Mouse (Mus musculus) ES-E14 (cell line): ENCODE data around the gene Dyrk2. TPM values are rescaled to one million over a fixed set of nuclear protein-coding genes. Genes with fewer than 3 reads are reported as not detected.

ENCODE experiments used
- DNase-seq: peaks from one replicate; pipeline ENCODE4 v3.0.0-alpha.2; 2013; ENCODE audit warnings: low read depth, low spot score
- H3K27ac ChIP-seq: 2 replicates; pipeline ENCODE4 v1.5.1; 2012; ENCODE audit warnings: low read depth, mild to moderate bottlenecking, low read length, moderate library complexity, mixed read lengths; ENCODE audit not compliant: poor library complexity, insufficient read depth, severe bottlenecking
- H3K36me3 ChIP-seq: 2 replicates; pipeline ENCODE4 v1.6.1; 2012; ENCODE audit warnings: mild to moderate bottlenecking, low read length, moderate library complexity, mixed read lengths; ENCODE audit not compliant: control insufficient read depth, poor library complexity, insufficient read depth, severe bottlenecking
- H3K4me1 ChIP-seq, 2 experiments: fragments of 150-350 bp in 1 of 2; sonication (generic) in 1 of 2; 2 replicates each; pipeline ENCODE4 v1.6.1; 2012; ENCODE audit warnings: low read length in 2 of 2, mild to moderate bottlenecking in 1 of 2, mixed read lengths in 1 of 2; ENCODE audit not compliant: control insufficient read depth in 2 of 2, insufficient read depth in 2 of 2, poor library complexity in 1 of 2
- H3K4me3 ChIP-seq, 2 experiments: fragments of 150-350 bp in 1 of 2; sonication (generic) in 1 of 2; 2 replicates each; pipeline ENCODE4 v1.5.1; 2012; ENCODE audit warnings: low read length in 2 of 2, low read depth in 1 of 2, mild to moderate bottlenecking in 1 of 2, mixed read lengths in 1 of 2; ENCODE audit not compliant: insufficient read depth in 1 of 2, poor library complexity in 1 of 2, severe bottlenecking in 1 of 2
- H3K9ac ChIP-seq: 2 replicates; pipeline ENCODE4 v1.6.1; 2012; ENCODE audit warnings: low read depth, mild to moderate bottlenecking, low read length, mixed read lengths; ENCODE audit not compliant: poor library complexity, insufficient read depth, severe bottlenecking
- H3K9me3 ChIP-seq: fragments of 150-350 bp; sonication (generic); 2 replicates; pipeline ENCODE4 v1.6.1; 2012; ENCODE audit warnings: low read depth, mild to moderate bottlenecking, low read length; ENCODE audit not compliant: control insufficient read depth, insufficient read depth
- CHD2 ChIP-seq: IDR thresholded peaks from 2 replicates; pipeline ENCODE4 v1.6.1; 2014; ENCODE audit warnings: mild to moderate bottlenecking, low read depth, low read length, inconsistent platforms
- HCFC1 ChIP-seq: IDR thresholded peaks from 2 replicates; pipeline ENCODE4 v1.6.1; 2012; ENCODE audit warnings: low read length, inconsistent platforms, borderline replicate concordance; ENCODE audit not compliant: insufficient read depth
- MAFK ChIP-seq: IDR thresholded peaks from 2 replicates; pipeline ENCODE4 v1.6.1; 2014; ENCODE audit warnings: mild to moderate bottlenecking, low read depth, low read length, inconsistent platforms; ENCODE audit not compliant: insufficient read depth
- ZC3H11A ChIP-seq: IDR thresholded peaks from 2 replicates; pipeline ENCODE4 v1.6.1; 2012; ENCODE audit warnings: low read depth, mild to moderate bottlenecking, inconsistent platforms, low read length, borderline replicate concordance
- ZNF384 ChIP-seq: IDR thresholded peaks from 2 replicates; pipeline ENCODE4 v1.6.1; 2012; ENCODE audit warnings: low read depth, low read length, inconsistent platforms
- in situ Hi-C, 2 experiments: fragments of 600-800 bp; cut with MboI; formaldehyde crosslinking; loops; one replicate each; pipeline ENCODE4 v1.15.1; 2025; ENCODE audit warnings: low sequenced_read_pairs in 2 of 2, inconsistent platforms in 1 of 2; ENCODE audit not compliant: unreplicated experiment in 2 of 2
- total RNA-seq: library from RNA; depleted of rRNA; stranded (reverse); fragments of 300-350 nt; gene quantifications from 2 replicates; pipeline ENCODE4 v1.2.3, GENCODE M21; 2012

Dyrk2 gene
- total RNA-seq, 1 experiment = 12.1 TPM

GRCm38 (mm10) chr10:118824830-118825229 lies 45.2 kb downstream of the Dyrk2 start:
- no peak overlapping the region for H3K9ac ChIP-seq
- no peak overlapping the region for H3K27ac ChIP-seq
- no peak for DNase-seq
- H3K4me3 ChIP-seq = no peak overlapping the region
- no peaks in the 10 kb centered on the region for H3K4me1 ChIP-seq
- TF ChIP-seq HCFC1 (no peak), ZNF384 (no peak), MAFK (no peak), ZC3H11A (no peak), CHD2 (no peak)
- in situ Hi-C loops = no loop called here
- no peaks in the 10 kb centered on the region for H3K9me3 ChIP-seq
- H3K36me3 ChIP-seq = no peaks in the 10 kb centered on the region

- Histone ChIP-seq H3K36me3 (no peaks in the 10 kb centered on the region), H3K27ac (no peak overlapping the region), H3K9ac (no peak overlapping the region), H3K4me3 (no peak overlapping the region), H3K4me1 (no peaks in the 10 kb centered on the region), H3K9me3 (no peaks in the 10 kb centered on the region)
- TF ChIP-seq CHD2 (no peak), HCFC1 (no peak), ZNF384 (no peak), MAFK (no peak), ZC3H11A (no peak)
- DNase-seq = no peak
- in situ Hi-C loops = no loop called here
These were observed 49.1 kb downstream of the Dyrk2 start for GRCm38 (mm10) chr10:118820901-118821300.

- DNase-seq = no peak
- H3K4me1 ChIP-seq = no peaks in the 10 kb centered on the region
- no peak for TF ChIP-seq CHD2
- H3K9ac ChIP-seq = no peak overlapping the region
- in situ Hi-C loops = no loop called here
- no peak overlapping the region for H3K4me3 ChIP-seq
- no peak overlapping the region for H3K27ac ChIP-seq
- H3K9me3 ChIP-seq = no peaks in the 10 kb centered on the region
- no peaks in the 10 kb centered on the region for H3K36me3 ChIP-seq
These were observed 50.2 kb downstream of the Dyrk2 start for GRCm38 (mm10) chr10:118819846-118820245.

GRCm38 (mm10) chr10:118817089-118817488 lies 52.9 kb downstream of the Dyrk2 start:
- H3K4me3 ChIP-seq = no peak overlapping the region
- H3K36me3 ChIP-seq = no peaks in the 10 kb centered on the region
- no peaks in the 10 kb centered on the region for H3K4me1 ChIP-seq
- in situ Hi-C loops = no loop called here
- no peak overlapping the region for H3K9ac ChIP-seq
- DNase-seq = no peak
- TF ChIP-seq ZNF384 (no peak), CHD2 (no peak), HCFC1 (no peak), MAFK (no peak), ZC3H11A (no peak)
- no peak overlapping the region for H3K27ac ChIP-seq
- no peaks in the 10 kb centered on the region for H3K9me3 ChIP-seq

GRCm38 (mm10) chr10:118811945-118812344 lies 58.1 kb downstream of the Dyrk2 start:
- TF ChIP-seq ZC3H11A = no peak
- no peak for TF ChIP-seq ZNF384
- TF ChIP-seq HCFC1 = no peak
- no peak for TF ChIP-seq MAFK
- TF ChIP-seq CHD2 = no peak
- Histone ChIP-seq H3K4me3 (no peak overlapping the region), H3K4me1 (no peaks in the 10 kb centered on the region), H3K36me3 (no peaks in the 10 kb centered on the region), H3K27ac (no peak overlapping the region), H3K9me3 (no peaks in the 10 kb centered on the region), H3K9ac (no peak overlapping the region)
- no peak for DNase-seq
- in situ Hi-C loops = no loop called here
